Mouse (Mus musculus) neural tube, embryonic 11.5 days (tissue): ENCODE measurements around the gene Gpam. TPM values are rescaled to one million over a fixed set of nuclear protein-coding genes. Genes with fewer than 3 reads are reported as not detected.

Source experiments
- ATAC-seq: fragments of 200-750 bp; cut with Nextera tagmentation; 2 replicates; pipeline ENCODE4 v1.8.0; 2017; ENCODE audit warnings: moderate number of reproducible peaks, mild to moderate bottlenecking, moderate TSS enrichment, moderate library complexity; ENCODE audit not compliant: insufficient read depth, low FRiP score, low TSS enrichment
- DNase-seq: peaks from one replicate; pipeline ENCODE4 v3.0.0-alpha.2; 2015; ENCODE audit warnings: low spot score
- H3K27ac ChIP-seq: fragments of 300-500 bp; sonication (generic); 2 replicates; pipeline ENCODE4 v1.5.1; 2014; ENCODE audit warnings: low read depth, mild to moderate bottlenecking, low read length
- H3K27me3 ChIP-seq: fragments of 300-500 bp; sonication (generic); 2 replicates; pipeline ENCODE4 v1.6.1; 2014; ENCODE audit warnings: mild to moderate bottlenecking, low read length, mixed read lengths; ENCODE audit not compliant: control insufficient read depth, insufficient read depth
- H3K36me3 ChIP-seq: fragments of 300-500 bp; sonication (generic); 2 replicates; pipeline ENCODE4 v1.6.1; 2014; ENCODE audit warnings: mild to moderate bottlenecking, low read length, moderate library complexity, mixed read lengths; ENCODE audit not compliant: control insufficient read depth, insufficient read depth
- H3K4me1 ChIP-seq: fragments of 300-500 bp; sonication (generic); 2 replicates; pipeline ENCODE4 v1.6.1; 2014; ENCODE audit warnings: low read length, mixed read lengths; ENCODE audit not compliant: control insufficient read depth, insufficient read depth
- H3K4me2 ChIP-seq: fragments of 300-500 bp; sonication (generic); 2 replicates; pipeline ENCODE4 v1.6.1; 2014; ENCODE audit warnings: low read depth, mild to moderate bottlenecking, moderate library complexity
- H3K4me3 ChIP-seq: fragments of 300-500 bp; sonication (generic); 2 replicates; pipeline ENCODE4 v1.5.1; 2014; ENCODE audit warnings: low read depth, low read length
- H3K9ac ChIP-seq: fragments of 300-500 bp; sonication (generic); 2 replicates; pipeline ENCODE4 v1.6.1; 2014; ENCODE audit warnings: mild to moderate bottlenecking, low read length
- H3K9me3 ChIP-seq: fragments of 300-500 bp; sonication (generic); 2 replicates; pipeline ENCODE4 v1.6.1; 2016; ENCODE audit warnings: low read length; ENCODE audit not compliant: control insufficient read depth
- WGBS: fragments of 180-500 bp; shearing (Covaris S2); extraction: QIAGEN DNeasy Blood & Tissue Kit; methylation state at CpG from one replicate; pipeline ENCODE4 v1.1.7; 2014; 5-methylcytosine and 5-hydroxymethylcytosine counted together
- polyA plus RNA-seq: library from polyadenylated mRNA; unstranded; fragments of >200 nt; fragmentation: Nextera tagmentation; extraction: Ambion mirVana; gene quantifications from 2 replicates; pipeline ENCODE4 v1.2.1, GENCODE M21; 2014

Gpam gene
- polyA plus RNA-seq, 1 experiment from 2014 or later, result 20.4 TPM

- no peaks in the 10 kb centered on the region for H3K4me1 ChIP-seq
- H3K9ac ChIP-seq, result no peak overlapping the region
- ATAC-seq, result no peak
- H3K27ac ChIP-seq, result no peak overlapping the region
- no peak overlapping the region for H3K4me2 ChIP-seq
- DNase-seq, result no peak
- WGBS, result 89% methylated on average over 3 of the region's 3 CpGs
- H3K4me3 ChIP-seq, result no peak overlapping the region
- H3K27me3 ChIP-seq, result no peaks in the 10 kb centered on the region
- no peaks in the 10 kb centered on the region for H3K9me3 ChIP-seq
- H3K36me3 ChIP-seq, result no peaks in the 10 kb centered on the region
Measured at GRCm38 (mm10) chr19:55135918-55136317, 8.9 kb upstream of the Gpam start.

- H3K4me2 ChIP-seq, result no peak overlapping the region
- no peak overlapping the region for H3K27ac ChIP-seq
- no peak overlapping the region for H3K4me3 ChIP-seq
- H3K9me3 ChIP-seq, result no peaks in the 10 kb centered on the region
- H3K27me3 ChIP-seq, result no peaks in the 10 kb centered on the region
- H3K9ac ChIP-seq, result no peak overlapping the region
- DNase-seq (no peak), ATAC-seq (no peak)
- no peaks in the 10 kb centered on the region for H3K36me3 ChIP-seq
- 71% methylated on average over 9 of the region's 9 CpGs for WGBS
- no peaks in the 10 kb centered on the region for H3K4me1 ChIP-seq
Measured at GRCm38 (mm10) chr19:55134521-55134920, 7.5 kb upstream of the Gpam start.

- Histone ChIP-seq H3K27me3 (no peaks in the 10 kb centered on the region), H3K36me3 (no peaks in the 10 kb centered on the region), H3K9ac (no peak overlapping the region), H3K4me3 (no peak overlapping the region), H3K4me2 (no peak overlapping the region), H3K9me3 (no peaks in the 10 kb centered on the region), H3K27ac (no peak overlapping the region), H3K4me1 (no peaks in the 10 kb centered on the region)
- no peak for ATAC-seq
- 81% methylated on average over 3 of the region's 3 CpGs for WGBS
- DNase-seq, result no peak
Measured at GRCm38 (mm10) chr19:55132476-55132875, 5.4 kb upstream of the Gpam start.

- WGBS, result 55% methylated on average over 1 of the region's 1 CpGs
- no peak for ATAC-seq
- Histone ChIP-seq H3K9ac (no peak overlapping the region), H3K4me1 (no peaks in the 10 kb centered on the region), H3K27me3 (no peaks in the 10 kb centered on the region), H3K36me3 (no peaks in the 10 kb centered on the region), H3K27ac (no peak overlapping the region), H3K4me2 (no peak overlapping the region), H3K4me3 (no peak overlapping the region), H3K9me3 (no peaks in the 10 kb centered on the region)
- no peak for DNase-seq
Measured at GRCm38 (mm10) chr19:55131747-55132146, 4.7 kb upstream of the Gpam start.

- Histone ChIP-seq H3K36me3 (no peaks in the 10 kb centered on the region), H3K27ac (no peak overlapping the region), H3K27me3 (no peaks in the 10 kb centered on the region), H3K9me3 (no peaks in the 10 kb centered on the region), H3K4me1 (peaks cover 1% of the 10 kb centered on the region), H3K4me3 (no peak overlapping the region), H3K9ac (no peak overlapping the region), H3K4me2 (no peak overlapping the region)
- 96% methylated on average over 1 of the region's 1 CpGs for WGBS
- no peak for ATAC-seq
- no peak for DNase-seq
Measured at GRCm38 (mm10) chr19:55128469-55128868, 1.4 kb upstream of the Gpam start.

- no peak overlapping the region for H3K4me2 ChIP-seq
- DNase-seq, result no peak
- H3K27me3 ChIP-seq, result no peaks in the 10 kb centered on the region
- no peak overlapping the region for H3K27ac ChIP-seq
- H3K4me1 ChIP-seq, result peaks cover 19% of the 10 kb centered on the region
- H3K36me3 ChIP-seq, result no peaks in the 10 kb centered on the region
- no peak for ATAC-seq
- no peak overlapping the region for H3K4me3 ChIP-seq
- H3K9me3 ChIP-seq, result no peaks in the 10 kb centered on the region
- 88% methylated on average over 3 of the region's 3 CpGs for WGBS
- H3K9ac ChIP-seq, result no peak overlapping the region
Measured at GRCm38 (mm10) chr19:55125456-55125855, 1.6 kb downstream of the Gpam start.

- H3K4me1 ChIP-seq, result peaks cover 19% of the 10 kb centered on the region
- H3K9me3 ChIP-seq, result no peaks in the 10 kb centered on the region
- no peaks in the 10 kb centered on the region for H3K36me3 ChIP-seq
- H3K9ac ChIP-seq, result no peak overlapping the region
- H3K27ac ChIP-seq, result peak overlapping the region; percentile 58
- WGBS, result 28% methylated on average over 11 of the region's 11 CpGs
- no peak overlapping the region for H3K4me3 ChIP-seq
- no peaks in the 10 kb centered on the region for H3K27me3 ChIP-seq
- ATAC-seq (peak; percentile 83), DNase-seq (peak; percentile 66)
- H3K4me2 ChIP-seq, result no peak overlapping the region
Measured at GRCm38 (mm10) chr19:55123001-55123536, 4.0 kb downstream of the Gpam start.

GRCm38 (mm10) chr19:55122351-55122980 is 4.6 kb downstream of the Gpam start:
- H3K4me2 ChIP-seq, result no peak overlapping the region
- H3K27ac ChIP-seq, result peak overlapping the region; percentile 58
- H3K36me3 ChIP-seq, result no peaks in the 10 kb centered on the region
- 73% methylated on average over 4 of the region's 4 CpGs for WGBS
- no peak overlapping the region for H3K4me3 ChIP-seq
- H3K9ac ChIP-seq, result no peak overlapping the region
- H3K27me3 ChIP-seq, result no peaks in the 10 kb centered on the region
- DNase-seq (peak; percentile 55), ATAC-seq (peak; percentile 62)
- H3K4me1 ChIP-seq, result peaks cover 19% of the 10 kb centered on the region
- H3K9me3 ChIP-seq, result no peaks in the 10 kb centered on the region

- no peaks in the 10 kb centered on the region for H3K27me3 ChIP-seq
- ATAC-seq (no peak), DNase-seq (no peak)
- no peak overlapping the region for H3K27ac ChIP-seq
- WGBS, result 80% methylated on average over 6 of the region's 6 CpGs
- H3K4me3 ChIP-seq, result no peak overlapping the region
- H3K9ac ChIP-seq, result no peak overlapping the region
- peaks cover 19% of the 10 kb centered on the region for H3K4me1 ChIP-seq
- no peak overlapping the region for H3K4me2 ChIP-seq
- no peaks in the 10 kb centered on the region for H3K9me3 ChIP-seq
- H3K36me3 ChIP-seq, result no peaks in the 10 kb centered on the region
Measured at GRCm38 (mm10) chr19:55121836-55122235, 5.2 kb downstream of the Gpam start.
